Mouse (Mus musculus): ENCODE data around the gene Aup1. TPM values are rescaled to one million over a fixed set of nuclear protein-coding genes. Genes with fewer than 3 reads are reported as not detected.

Gene Aup1
- polyA plus RNA-seq, 1 experiment from 2014 or later, result 179 TPM

- peak within 1 kb of the TSS; percentile 89 for H3K4me3 ChIP-seq (ENCODE audit: low read length)
- peak within 1 kb of the TSS; percentile 88 for H3K27ac ChIP-seq (ENCODE audit: low read depth, low read length)
- H3K27me3 ChIP-seq (replicated peaks; ENCODE audit: control insufficient read depth, insufficient read depth, low read length), result no peaks in the 10 kb centered on the region
- no peak; the same call in 1 of the 2 replicates for ATAC-seq
- peaks cover 7% of the 10 kb centered on the region; the same call in 1 of the 2 replicates for H3K36me3 ChIP-seq (ENCODE audit: control insufficient read depth, insufficient read depth, low read length)
- peak within 1 kb of the TSS; percentile 91 for H3K9ac ChIP-seq (ENCODE audit: low read depth, low read length)
- H3K9me3 ChIP-seq (ENCODE audit: control insufficient read depth, low read length), result no peaks in the 10 kb centered on the region
- peaks cover 24% of the 10 kb centered on the region for H3K4me1 ChIP-seq (ENCODE audit: control insufficient read depth, insufficient read depth, low read depth, low read length)
- H3K4me2 ChIP-seq (ENCODE audit: low read length), result peak within 1 kb of the TSS; percentile 88
- 1% methylated on average over 50 of the region's 50 CpGs for WGBS
Measured at GRCm38 (mm10) chr6:83054871-83055431, 630 bp downstream of the Aup1 start, which contains the start of gene Htra2. Gene Htra2 (minus strand): TSS chr6:83055273.

- Histone ChIP-seq H3K4me3 (ENCODE audit: low read length) (no peak within 1 kb of the TSS), H3K9me3 (ENCODE audit: control insufficient read depth, low read length) (no peaks in the 10 kb centered on the region), H3K4me1 (ENCODE audit: control insufficient read depth, insufficient read depth, low read depth, low read length) (peaks cover 19% of the 10 kb centered on the region), H3K4me2 (ENCODE audit: low read length) (no peak within 1 kb of the TSS), H3K27me3 (replicated peaks; ENCODE audit: control insufficient read depth, insufficient read depth, low read length) (peaks cover 10% of the 10 kb centered on the region), H3K36me3 (ENCODE audit: control insufficient read depth, insufficient read depth, low read length) (peaks cover 5% of the 10 kb centered on the region; the same call in 1 of the 2 replicates), H3K27ac (ENCODE audit: low read depth, low read length) (no peak within 1 kb of the TSS), H3K9ac (ENCODE audit: low read depth, low read length) (no peak within 1 kb of the TSS)
- no peak for ATAC-seq
- 60% methylated on average over 3 of the region's 3 CpGs for WGBS
Measured at GRCm38 (mm10) chr6:83057790-83058189, 3.5 kb downstream of the Aup1 start, which contains the start of gene Dqx1. Gene Dqx1 (plus strand): TSS chr6:83057844.

GRCm38 (mm10) chr6:83058725-83059124, 4.4 kb downstream of the Aup1 start:
- peaks cover 5% of the 10 kb centered on the region; the same call in 1 of the 2 replicates for H3K36me3 ChIP-seq (ENCODE audit: control insufficient read depth, insufficient read depth, low read length)
- H3K9ac ChIP-seq (ENCODE audit: low read depth, low read length), result no peak overlapping the region
- no peaks in the 10 kb centered on the region for H3K9me3 ChIP-seq (ENCODE audit: control insufficient read depth, low read length)
- no peak overlapping the region for H3K4me3 ChIP-seq (ENCODE audit: low read length)
- peaks cover 13% of the 10 kb centered on the region for H3K4me1 ChIP-seq (ENCODE audit: control insufficient read depth, insufficient read depth, low read depth, low read length)
- H3K27ac ChIP-seq (ENCODE audit: low read depth, low read length), result no peak overlapping the region
- H3K4me2 ChIP-seq (ENCODE audit: low read length), result no peak overlapping the region
- no peak for ATAC-seq
- peaks cover 20% of the 10 kb centered on the region for H3K27me3 ChIP-seq (replicated peaks; ENCODE audit: control insufficient read depth, insufficient read depth, low read length)
- 88% methylated on average over 2 of the region's 2 CpGs for WGBS

GRCm38 (mm10) chr6:83065995-83066394, 11.7 kb downstream of the Aup1 start:
- 39% methylated on average over 8 of the region's 8 CpGs for WGBS
- H3K27ac ChIP-seq (ENCODE audit: low read depth, low read length), result no peak overlapping the region

GRCm38 (mm10) chr6:83066441-83066840, 12.1 kb downstream of the Aup1 start:
- 26% methylated on average over 6 of the region's 6 CpGs for WGBS

More at GRCm38 (mm10) chr6:83065995-83066394, 11.7 kb downstream of the Aup1 start:
- no peak for ATAC-seq
- H3K27me3 ChIP-seq (replicated peaks; ENCODE audit: control insufficient read depth, insufficient read depth, low read length), result peaks cover 70% of the 10 kb centered on the region
- H3K4me2 ChIP-seq (ENCODE audit: low read length), result no peak overlapping the region
- peaks cover 7% of the 10 kb centered on the region; the same call in 1 of the 2 replicates for H3K4me1 ChIP-seq (ENCODE audit: control insufficient read depth, insufficient read depth, low read depth, low read length)
- H3K9ac ChIP-seq (ENCODE audit: low read depth, low read length), result no peak overlapping the region
- H3K4me3 ChIP-seq (ENCODE audit: low read length), result no peak overlapping the region
- no peaks in the 10 kb centered on the region for H3K9me3 ChIP-seq (ENCODE audit: control insufficient read depth, low read length)
- H3K36me3 ChIP-seq (ENCODE audit: control insufficient read depth, insufficient read depth, low read length), result no peaks in the 10 kb centered on the region

GRCm38 (mm10) chr6:83068221-83068620, 13.9 kb downstream of the Aup1 start:
- H3K4me3 ChIP-seq (ENCODE audit: low read length), result no peak overlapping the region
- peaks cover 7% of the 10 kb centered on the region; the same call in 1 of the 2 replicates for H3K4me1 ChIP-seq (ENCODE audit: control insufficient read depth, insufficient read depth, low read depth, low read length)
- no peak overlapping the region for H3K4me2 ChIP-seq (ENCODE audit: low read length)

More at GRCm38 (mm10) chr6:83066441-83066840, 12.1 kb downstream of the Aup1 start:
- no peaks in the 10 kb centered on the region for H3K36me3 ChIP-seq (ENCODE audit: control insufficient read depth, insufficient read depth, low read length)
- no peak for ATAC-seq
- H3K4me2 ChIP-seq (ENCODE audit: low read length), result no peak overlapping the region
- H3K27ac ChIP-seq (ENCODE audit: low read depth, low read length), result no peak overlapping the region
- no peaks in the 10 kb centered on the region for H3K9me3 ChIP-seq (ENCODE audit: control insufficient read depth, low read length)
- H3K4me3 ChIP-seq (ENCODE audit: low read length), result no peak overlapping the region
- H3K27me3 ChIP-seq (replicated peaks; ENCODE audit: control insufficient read depth, insufficient read depth, low read length), result peaks cover 75% of the 10 kb centered on the region
- peaks cover 7% of the 10 kb centered on the region; the same call in 1 of the 2 replicates for H3K4me1 ChIP-seq (ENCODE audit: control insufficient read depth, insufficient read depth, low read depth, low read length)
- H3K9ac ChIP-seq (ENCODE audit: low read depth, low read length), result no peak overlapping the region

GRCm38 (mm10) chr6:83068706-83069487, 14.6 kb downstream of the Aup1 start:
- no peaks in the 10 kb centered on the region for H3K36me3 ChIP-seq (ENCODE audit: control insufficient read depth, insufficient read depth, low read length)
- under 1% methylated on average over 48 of the region's 81 CpGs for WGBS
- H3K9ac ChIP-seq (ENCODE audit: low read depth, low read length), result no peak overlapping the region
- peaks cover 7% of the 10 kb centered on the region; the same call in 1 of the 2 replicates for H3K4me1 ChIP-seq (ENCODE audit: control insufficient read depth, insufficient read depth, low read depth, low read length)
- no peak for ATAC-seq
- peaks cover 71% of the 10 kb centered on the region for H3K27me3 ChIP-seq (replicated peaks; ENCODE audit: control insufficient read depth, insufficient read depth, low read length)
- H3K4me3 ChIP-seq (ENCODE audit: low read length), result peak overlapping the region; percentile 18; the same call in 1 of the 2 replicates
- H3K9me3 ChIP-seq (ENCODE audit: control insufficient read depth, low read length), result no peaks in the 10 kb centered on the region
- peak overlapping the region; percentile 27 for H3K4me2 ChIP-seq (ENCODE audit: low read length)
- H3K27ac ChIP-seq (ENCODE audit: low read depth, low read length), result no peak overlapping the region

More at GRCm38 (mm10) chr6:83068221-83068620, 13.9 kb downstream of the Aup1 start:
- Histone ChIP-seq H3K9ac (ENCODE audit: low read depth, low read length) (no peak overlapping the region), H3K27me3 (replicated peaks; ENCODE audit: control insufficient read depth, insufficient read depth, low read length) (peaks cover 72% of the 10 kb centered on the region), H3K36me3 (ENCODE audit: control insufficient read depth, insufficient read depth, low read length) (no peaks in the 10 kb centered on the region), H3K9me3 (ENCODE audit: control insufficient read depth, low read length) (no peaks in the 10 kb centered on the region), H3K27ac (ENCODE audit: low read depth, low read length) (no peak overlapping the region)
- ATAC-seq, result no peak
- 2% methylated on average over 8 of the region's 8 CpGs for WGBS

- peaks cover 76% of the 10 kb centered on the region for H3K27me3 ChIP-seq (replicated peaks; ENCODE audit: control insufficient read depth, insufficient read depth, low read length)
- peaks cover 7% of the 10 kb centered on the region; the same call in 1 of the 2 replicates for H3K4me1 ChIP-seq (ENCODE audit: control insufficient read depth, insufficient read depth, low read depth, low read length)
- H3K27ac ChIP-seq (ENCODE audit: low read depth, low read length), result no peak overlapping the region
- no peak overlapping the region; the same call in 1 of the 2 replicates for H3K4me2 ChIP-seq (ENCODE audit: low read length)
- H3K36me3 ChIP-seq (ENCODE audit: control insufficient read depth, insufficient read depth, low read length), result no peaks in the 10 kb centered on the region
- WGBS, result under 1% methylated on average over 69 of the region's 69 CpGs
- H3K4me3 ChIP-seq (ENCODE audit: low read length), result peak overlapping the region; percentile 17; the same call in 1 of the 2 replicates
- ATAC-seq, result no peak
- H3K9ac ChIP-seq (ENCODE audit: low read depth, low read length), result no peak overlapping the region
- H3K9me3 ChIP-seq (ENCODE audit: control insufficient read depth, low read length), result no peaks in the 10 kb centered on the region
Measured at GRCm38 (mm10) chr6:83069488-83070246, 15.3 kb downstream of the Aup1 start.

GRCm38 (mm10) chr6:83070247-83070310, 15.8 kb downstream of the Aup1 start, which contains the start of gene Tlx2:
Gene Tlx2 (minus strand): TSS chr6:83070293.
- no peaks in the 10 kb centered on the region for H3K36me3 ChIP-seq (ENCODE audit: control insufficient read depth, insufficient read depth, low read length)
- ATAC-seq, result no peak
- H3K4me3 ChIP-seq (ENCODE audit: low read length), result peak within 1 kb of the TSS; percentile 17; the same call in 1 of the 2 replicates
- H3K27ac ChIP-seq (ENCODE audit: low read depth, low read length), result no peak within 1 kb of the TSS
- H3K9ac ChIP-seq (ENCODE audit: low read depth, low read length), result no peak within 1 kb of the TSS
- 0% methylated on average over 10 of the region's 10 CpGs for WGBS
- H3K4me1 ChIP-seq (ENCODE audit: control insufficient read depth, insufficient read depth, low read depth, low read length), result peaks cover 7% of the 10 kb centered on the region; the same call in 1 of the 2 replicates
- peaks cover 75% of the 10 kb centered on the region for H3K27me3 ChIP-seq (replicated peaks; ENCODE audit: control insufficient read depth, insufficient read depth, low read length)
- H3K4me2 ChIP-seq (ENCODE audit: low read length), result no peak within 1 kb of the TSS; the same call in 1 of the 2 replicates
- H3K9me3 ChIP-seq (ENCODE audit: control insufficient read depth, low read length), result no peaks in the 10 kb centered on the region
